Mouse (Mus musculus) testis, adult 2 months (tissue): ENCODE measurements around the gene H2afv. TPM values are rescaled to one million over a fixed set of nuclear protein-coding genes. Genes with fewer than 3 reads are reported as not detected.

Experiments used
- H3K27ac ChIP-seq: fragments of 200-500 bp; 2 replicates; pipeline ENCODE4 v1.5.1; 2012; ENCODE audit warnings: low read depth, low read length; ENCODE audit not compliant: control insufficient read depth, insufficient read depth
- H3K27me3 ChIP-seq: fragments of 200-500 bp; 2 replicates; pipeline ENCODE4 v1.6.1; 2012; ENCODE audit warnings: mild to moderate bottlenecking, low read length, moderate library complexity; ENCODE audit not compliant: control insufficient read depth, insufficient read depth
- H3K36me3 ChIP-seq: fragments of 200-500 bp; 2 replicates; pipeline ENCODE4 v1.6.1; 2012; ENCODE audit warnings: mild to moderate bottlenecking, low read length; ENCODE audit not compliant: control insufficient read depth, insufficient read depth
- H3K4me1 ChIP-seq: fragments of 200-500 bp; 2 replicates; pipeline ENCODE4 v1.6.1; 2012; ENCODE audit warnings: low read length; ENCODE audit not compliant: control insufficient read depth, insufficient read depth
- H3K4me3 ChIP-seq: fragments of 200-500 bp; 2 replicates; pipeline ENCODE4 v1.5.1; 2012; ENCODE audit warnings: low read depth, mild to moderate bottlenecking, low read length, moderate library complexity, mixed read lengths; ENCODE audit not compliant: control insufficient read depth
- CTCF ChIP-seq: fragments of 200-500 bp; IDR thresholded peaks from 2 replicates; pipeline ENCODE4 v1.5.1; 2012; ENCODE audit warnings: low read depth, mild to moderate bottlenecking, inconsistent platforms, low read length, moderate library complexity; ENCODE audit not compliant: control insufficient read depth, insufficient read depth, insufficient replicate concordance
- POLR2A ChIP-seq: fragments of 200-500 bp; IDR thresholded peaks from 2 replicates; pipeline ENCODE4 v1.6.1; 2012; ENCODE audit warnings: low read depth, mild to moderate bottlenecking, inconsistent platforms, low read length, moderate library complexity; ENCODE audit not compliant: control insufficient read depth
- polyA plus RNA-seq: library from polyadenylated mRNA; depleted of rRNA; stranded (reverse); fragments of >200 nt; gene quantifications from 2 replicates; pipeline ENCODE4 v1.2.3, GENCODE M21; 2012; rRNA removed

The H2afv gene
- polyA plus RNA-seq: 26.2 and 30.5 TPM in 2 replicates

DNA sequence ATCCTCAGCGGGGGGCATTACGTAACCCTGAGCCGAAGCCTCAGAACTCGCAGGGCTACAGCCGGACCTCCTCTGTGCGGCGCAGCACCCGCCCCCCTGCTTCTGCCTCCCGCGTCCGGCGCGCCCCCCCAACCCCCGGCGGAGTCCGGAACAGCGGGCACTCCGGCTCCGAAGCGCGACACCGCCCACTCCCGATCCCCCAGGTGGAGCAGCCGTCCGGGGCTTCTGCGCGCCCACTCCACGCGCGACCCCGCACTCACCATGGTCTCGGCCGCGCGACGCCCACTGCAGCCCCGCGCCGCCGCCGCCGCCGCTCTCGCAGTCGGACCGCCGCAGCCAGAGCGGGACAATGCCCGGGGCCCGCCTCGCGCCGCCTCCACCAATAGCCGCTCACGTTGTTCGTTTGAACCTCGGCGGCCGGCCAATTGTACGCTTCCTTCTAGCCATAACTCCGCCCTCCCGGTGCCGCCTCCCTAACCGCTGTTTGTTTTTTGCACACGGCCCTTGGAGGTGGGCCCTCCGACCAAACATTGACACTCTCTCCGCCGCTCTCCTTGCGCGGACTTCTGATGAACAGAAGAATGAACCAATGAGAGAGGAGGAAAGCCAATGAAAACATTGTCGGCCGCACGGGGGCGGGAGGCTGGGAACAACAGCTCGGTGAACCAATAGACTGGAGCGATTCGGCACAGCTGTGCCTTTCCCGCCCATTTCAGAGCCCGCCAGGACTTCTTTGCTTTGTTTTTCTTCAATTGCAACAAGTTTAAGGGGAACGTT is at the start of gene H2afv:
Gene H2afv (minus strand): TSS at position 367 of the 777 bp plus-strand sequence.
- H3K4me1 ChIP-seq: peaks cover 4% of the 10 kb centered on the region; the same call in 1 of the 2 replicates
- H3K4me3 ChIP-seq: peak within 1 kb of the TSS; percentile 94
- TF ChIP-seq POLR2A: peak; percentile 40; the same call in 1 of the 2 replicates
- no peak for TF ChIP-seq CTCF
- no peaks in the 10 kb centered on the region for H3K27me3 ChIP-seq
- H3K27ac ChIP-seq: peak within 1 kb of the TSS; percentile 91
- H3K36me3 ChIP-seq: no peaks in the 10 kb centered on the region; the same call in 1 of the 2 replicates

DNA sequence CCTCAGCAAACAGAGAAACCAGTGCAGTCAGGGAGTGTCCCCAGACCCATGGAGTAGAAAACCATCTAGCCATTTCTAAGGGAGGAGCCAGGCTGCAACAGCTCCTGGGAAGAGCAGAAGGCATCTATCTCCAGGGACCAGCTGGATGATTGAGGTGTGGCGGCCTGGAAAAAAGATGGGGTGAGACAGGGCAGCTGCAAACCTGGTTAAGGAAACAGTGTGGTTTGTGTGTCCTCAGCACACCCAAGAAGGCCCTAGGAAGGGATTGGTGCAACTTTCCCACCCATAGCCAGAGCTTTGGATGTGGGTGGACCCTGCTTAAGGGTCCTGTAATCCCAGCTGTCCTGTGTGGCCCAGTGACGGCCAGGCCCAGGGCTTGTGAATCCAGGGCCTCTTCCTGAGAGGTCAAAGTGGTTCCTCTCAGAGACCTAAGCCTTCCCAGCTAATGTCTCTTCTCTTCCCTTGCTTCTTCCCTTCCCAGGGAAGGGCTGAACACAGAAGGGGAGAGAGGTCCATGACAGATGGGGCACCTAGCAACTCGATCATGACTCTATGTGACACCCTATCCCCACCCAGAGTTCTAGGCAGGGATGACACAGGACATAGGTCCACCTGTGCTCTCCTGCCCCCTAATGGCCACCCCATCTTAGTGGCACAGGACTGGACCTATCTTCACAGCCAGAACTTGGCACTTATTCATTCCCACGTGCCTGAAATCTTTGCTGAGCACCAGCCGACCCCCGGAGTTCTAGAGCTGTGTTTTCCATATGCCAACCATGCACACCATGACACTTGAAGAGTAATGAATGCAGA is 45.7 kb upstream of the H2afv start:
- H3K36me3 ChIP-seq: no peaks in the 10 kb centered on the region
- H3K27ac ChIP-seq: no peak overlapping the region
- no peak overlapping the region for H3K4me3 ChIP-seq
- peak; percentile 44; the same call in 1 of the 2 replicates for TF ChIP-seq CTCF
- no peak for TF ChIP-seq POLR2A
- H3K4me1 ChIP-seq: peaks cover 3% of the 10 kb centered on the region; the same call in 1 of the 2 replicates
- no peaks in the 10 kb centered on the region for H3K27me3 ChIP-seq

DNA sequence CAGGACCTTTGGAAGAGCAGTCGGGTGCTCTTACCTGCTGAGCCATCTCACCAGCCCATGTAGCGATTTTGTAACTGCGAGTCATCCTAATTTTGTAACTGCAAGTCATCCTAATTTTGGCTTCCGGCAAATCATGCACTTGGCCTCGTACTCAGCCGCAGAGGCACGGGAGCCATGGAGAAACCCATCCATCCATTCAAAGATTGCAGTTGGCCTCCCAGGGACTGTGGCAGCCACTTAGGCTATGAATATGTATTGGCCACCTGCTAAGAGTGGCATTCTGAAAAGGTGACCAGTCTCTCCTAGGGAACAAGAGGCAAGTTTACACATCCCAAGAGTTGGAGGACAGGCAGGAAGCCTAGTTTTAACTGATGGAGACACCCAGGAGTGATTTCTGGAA is 45.0 kb upstream of the H2afv start:
- Histone ChIP-seq H3K4me1 (peaks cover 3% of the 10 kb centered on the region; the same call in 1 of the 2 replicates), H3K27ac (no peak overlapping the region), H3K4me3 (no peak overlapping the region), H3K36me3 (no peaks in the 10 kb centered on the region), H3K27me3 (no peaks in the 10 kb centered on the region)
- no peak for TF ChIP-seq POLR2A
- no peak for TF ChIP-seq CTCF

- Histone ChIP-seq H3K4me1 (peaks cover 3% of the 10 kb centered on the region; the same call in 1 of the 2 replicates), H3K4me3 (no peak overlapping the region), H3K36me3 (no peaks in the 10 kb centered on the region), H3K27ac (no peak overlapping the region), H3K27me3 (no peaks in the 10 kb centered on the region)
- TF ChIP-seq CTCF: no peak
- TF ChIP-seq POLR2A: no peak
These were observed 43.9 kb upstream of the H2afv start for GRCm38 (mm10) chr11:6488041-6488684.

GRCm38 (mm10) chr11:6487496-6487895 is 43.3 kb upstream of the H2afv start:
- no peak overlapping the region for H3K4me3 ChIP-seq
- TF ChIP-seq CTCF (no peak), POLR2A (no peak)
- H3K36me3 ChIP-seq: no peaks in the 10 kb centered on the region
- H3K4me1 ChIP-seq: peaks cover 3% of the 10 kb centered on the region; the same call in 1 of the 2 replicates
- no peaks in the 10 kb centered on the region for H3K27me3 ChIP-seq
- no peak overlapping the region for H3K27ac ChIP-seq

- Histone ChIP-seq H3K36me3 (no peaks in the 10 kb centered on the region), H3K27me3 (no peaks in the 10 kb centered on the region), H3K4me3 (no peak overlapping the region), H3K4me1 (peaks cover 3% of the 10 kb centered on the region; the same call in 1 of the 2 replicates), H3K27ac (no peak overlapping the region)
- TF ChIP-seq CTCF (no peak), POLR2A (no peak)
These were observed 42.7 kb upstream of the H2afv start for GRCm38 (mm10) chr11:6486916-6487315.
